Mouse (Mus musculus) CH12.LX (cell line): ENCODE results near the gene Dok1. TPM values are rescaled to one million over a fixed set of nuclear protein-coding genes. Genes with fewer than 3 reads are reported as not detected.

Experiments used
- DNase-seq: peaks from one replicate; pipeline ENCODE4 v3.0.0-alpha.2; 2013; ENCODE audit errors: extremely low read depth
- H3K27ac ChIP-seq: 2 replicates; pipeline ENCODE4 v1.5.1; 2012; ENCODE audit warnings: low read depth, mild to moderate bottlenecking, control low read depth, moderate library complexity; ENCODE audit not compliant: insufficient read depth
- H3K27me3 ChIP-seq: replicated peaks from 2 replicates; pipeline ENCODE3; 2012; ENCODE audit warnings: inconsistent platforms
- H3K36me3 ChIP-seq, 2 experiments: replicated peaks in 1 of 2; 2 replicates each; pipeline versions ENCODE3 to v1.6.1; 2012; ENCODE audit warnings: inconsistent platforms in 1 of 2, low read length in 1 of 2, mild to moderate bottlenecking in 1 of 2, mixed read lengths in 1 of 2, moderate library complexity in 1 of 2; ENCODE audit not compliant: control insufficient read depth in 1 of 2, insufficient read depth in 1 of 2
- H3K4me1 ChIP-seq, 2 experiments: 2 replicates each; pipeline ENCODE4 v1.6.1; 2012; ENCODE audit warnings: inconsistent platforms in 1 of 2, moderate library complexity in 1 of 2; ENCODE audit not compliant: insufficient read depth in 2 of 2, control insufficient read depth in 1 of 2
- H3K4me2 ChIP-seq: 2 replicates; pipeline ENCODE4 v1.6.1; 2012; ENCODE audit warnings: low read depth, mild to moderate bottlenecking, control low read depth; ENCODE audit not compliant: poor library complexity, insufficient read depth, severe bottlenecking
- H3K4me3 ChIP-seq, 3 experiments: fragments of 150-350 bp in 1 of 3; sonication (generic) in 1 of 3; replicated peaks in 1 of 3; 2 replicates each; pipeline versions ENCODE3 to v1.5.1; 2011 to 2012; ENCODE audit warnings: low read depth in 2 of 3, low read length in 2 of 3, mild to moderate bottlenecking in 2 of 3, moderate library complexity in 2 of 3, control low read depth in 1 of 3, improper control_type of control experiment in 1 of 3, inconsistent platforms in 1 of 3, mixed read lengths in 1 of 3; ENCODE audit not compliant: poor library complexity in 1 of 3
- H3K79me2 ChIP-seq: replicated peaks from 2 replicates; pipeline ENCODE4 v1.6.1; 2012; ENCODE audit warnings: mild to moderate bottlenecking, moderate library complexity; ENCODE audit not compliant: control insufficient read depth, poor library complexity, insufficient read depth, severe bottlenecking; ENCODE audit errors: extremely low read depth
- H3K9ac ChIP-seq: 2 replicates; pipeline ENCODE4 v1.6.1; 2012; ENCODE audit warnings: low read depth, mild to moderate bottlenecking, control low read depth, moderate library complexity; ENCODE audit not compliant: insufficient read depth
- H3K9me3 ChIP-seq: replicated peaks from 2 replicates; pipeline ENCODE3; 2012; ENCODE audit warnings: low read length, inconsistent platforms, mixed read lengths
- CHD2 ChIP-seq: IDR thresholded peaks from 2 replicates; pipeline ENCODE4 v1.6.1; 2011; ENCODE audit warnings: low read length, improper control_type of control experiment
- IRF4 ChIP-seq: IDR thresholded peaks from 2 replicates; pipeline ENCODE4 v1.6.1; 2014; ENCODE audit warnings: low read depth, mild to moderate bottlenecking, inconsistent platforms, low read length, improper control_type of control experiment
- JUN ChIP-seq: IDR thresholded peaks from 2 replicates; pipeline ENCODE4 v1.6.1; 2011; ENCODE audit warnings: low read depth, mild to moderate bottlenecking, low read length, improper control_type of control experiment, moderate library complexity; ENCODE audit not compliant: insufficient read depth
- JUND ChIP-seq: conservative IDR thresholded peaks from 2 replicates; pipeline ENCODE4 v1.6.1; 2011; ENCODE audit warnings: low read depth, low read length, improper control_type of control experiment
- MAFK ChIP-seq: IDR thresholded peaks from 2 replicates; pipeline ENCODE4 v1.6.1; 2011; ENCODE audit warnings: low read length, improper control_type of control experiment; ENCODE audit not compliant: insufficient replicate concordance
- MXI1 ChIP-seq: IDR thresholded peaks from 2 replicates; pipeline ENCODE4 v1.6.1; 2011; ENCODE audit warnings: mild to moderate bottlenecking, low read depth, low read length, improper control_type of control experiment
- UBTF ChIP-seq: IDR thresholded peaks from 2 replicates; pipeline ENCODE4 v1.6.1; 2012; ENCODE audit warnings: low read depth, mild to moderate bottlenecking, inconsistent platforms, low read length, improper control_type of control experiment, moderate library complexity
- USF2 ChIP-seq: conservative IDR thresholded peaks from 2 replicates; pipeline ENCODE4 v1.6.1; 2011; ENCODE audit warnings: low read depth, low read length, improper control_type of control experiment
- ZC3H11A ChIP-seq: IDR thresholded peaks from 2 replicates; pipeline ENCODE4 v1.6.1; 2012; ENCODE audit warnings: low read depth, mild to moderate bottlenecking, inconsistent platforms, low read length, improper control_type of control experiment
- ZMIZ1 ChIP-seq: IDR thresholded peaks from 2 replicates; pipeline ENCODE4 v1.6.1; 2012; ENCODE audit warnings: low read depth, mild to moderate bottlenecking, inconsistent platforms, low read length, improper control_type of control experiment
- dilution Hi-C: fragments of 300-500 bp; cut with MboI; formaldehyde crosslinking; loops from 2 replicates; pipeline ENCODE4 v1.14.3; 2020; ENCODE audit warnings: low sequenced_read_pairs; ENCODE audit not compliant: extremely low pct_unique_long_range_greater_than_20kb, extremely low pct_ligation_motif_present
- in situ Hi-C: fragments of 300-500 bp; cut with MboI; formaldehyde crosslinking; loops from 3 replicates; pipeline ENCODE4 v1.14.3; 2019; ENCODE audit warnings: low sequenced_read_pairs, low pct_ligation_motif_present, low pct_unique_long_range_greater_than_20kb, mixed read lengths
- polyA plus RNA-seq: library from polyadenylated mRNA; unstranded; fragments of >175 nt; gene quantifications from 2 replicates; pipeline ENCODE4 v1.2.1, GENCODE M21; 2012; ENCODE audit warnings: low read depth; ENCODE audit not compliant: insufficient read length
- total RNA-seq, 2 experiments: library from RNA; depleted of rRNA; stranded (reverse); fragments of 300-350 nt in 1 of 2; fragments of >200 nt in 1 of 2; gene quantifications; 2 replicates each; pipeline ENCODE4 v1.2.3; 2012 to 2014

Dok1 gene
- total and polyA plus RNA-seq, 3 experiments: 21.4 to 33.2 (median 23.8) TPM

- in situ Hi-C loops: loop anchor here (5.0 to 25.0 kb wide), 2 partner anchors 164 to 294 kb away; partner anchors contain the start of genes 1700003E16Rik and Wdr54
Observed at GRCm38 (mm10) chr6:82993696-82994095, 39.6 kb downstream of the Dok1 start.

GRCm38 (mm10) chr6:82987411-82987971 is 45.8 kb downstream of the Dok1 start:
- no peak overlapping the region for H3K4me2 ChIP-seq
- H3K4me3 ChIP-seq: no peak overlapping the region
- H3K27me3 ChIP-seq: no peaks in the 10 kb centered on the region
- no peaks in the 10 kb centered on the region for H3K9me3 ChIP-seq
- H3K4me1 ChIP-seq: peaks cover 0 to 17% of the 10 kb centered on the region in 2 experiments; a peak in 2 of 4 replicates
- dilution Hi-C loops (no loop called here), in situ Hi-C loops (loop anchor here (25.0 kb wide), 1 partner anchor 300 kb away; no protein-coding TSS in a partner anchor)
- TF ChIP-seq MAFK: no peak
- TF ChIP-seq IRF4: no peak
- TF ChIP-seq UBTF: no peak
- TF ChIP-seq CHD2: no peak
- no peak for TF ChIP-seq ZMIZ1
- no peak for DNase-seq
- no peak overlapping the region for H3K9ac ChIP-seq
- no peak overlapping the region for H3K27ac ChIP-seq
- no peaks in the 10 kb centered on the region for H3K36me3 ChIP-seq
- no peaks in the 10 kb centered on the region for H3K79me2 ChIP-seq

More at GRCm38 (mm10) chr6:82993696-82994095, 39.6 kb downstream of the Dok1 start:
- H3K4me2 ChIP-seq: no peak overlapping the region; the same call in 1 of the 2 replicates
- H3K9me3 ChIP-seq: peaks cover 5% of the 10 kb centered on the region
- H3K4me1 ChIP-seq: peaks cover 21 to 44% of the 10 kb centered on the region in 2 experiments
- H3K9ac ChIP-seq: no peak overlapping the region
- no peaks in the 10 kb centered on the region for H3K27me3 ChIP-seq
- H3K36me3 ChIP-seq: no peaks in the 10 kb centered on the region
- no peak overlapping the region for H3K27ac ChIP-seq
- H3K79me2 ChIP-seq: no peaks in the 10 kb centered on the region
- no peak overlapping the region for H3K4me3 ChIP-seq
- TF ChIP-seq JUND (no peak), USF2 (no peak), MXI1 (no peak), JUN (no peak), CHD2 (no peak), ZC3H11A (no peak)
- dilution Hi-C loops: no loop called here
- DNase-seq: no peak

Other genes with a start within 250 kb of the Dok1 start
- 0.04 TPM in 1 of 2 replicates, not detected in the other for gene Sema4f, start 93.7 kb downstream of the Dok1 start, total RNA-seq (2012; rRNA removed)
- not detected in 2 replicates for gene Sema4f, start 93.7 kb downstream of the Dok1 start, total RNA-seq (2014; rRNA removed)
- not detected in 2 replicates for gene Sema4f, start 93.7 kb downstream of the Dok1 start, polyA plus RNA-seq
- gene M1ap, start 86.6 kb downstream of the Dok1 start, total RNA-seq (2012; rRNA removed): 3.0 and 6.4 TPM in 2 replicates
- 1.8 and 2.4 TPM in 2 replicates for gene M1ap, start 86.6 kb downstream of the Dok1 start, total RNA-seq (2014; rRNA removed)
- 3.9 and 4.7 TPM in 2 replicates for gene M1ap, start 86.6 kb downstream of the Dok1 start, polyA plus RNA-seq
- gene Loxl3, start 702 bp upstream of the Dok1 start, total RNA-seq (2012; rRNA removed): 0.93 and 1.0 TPM in 2 replicates
- 0.05 TPM in 1 of 2 replicates, not detected in the other for gene Loxl3, start 702 bp upstream of the Dok1 start, total RNA-seq (2014; rRNA removed)
- gene Loxl3, start 702 bp upstream of the Dok1 start, polyA plus RNA-seq: 0.74 and 1.0 TPM in 2 replicates
- 235 and 240 TPM in 2 replicates for gene Aup1, start 21.1 kb upstream of the Dok1 start, total RNA-seq (2012; rRNA removed)
- gene Aup1, start 21.1 kb upstream of the Dok1 start, total RNA-seq (2014; rRNA removed): 108 and 119 TPM in 2 replicates
- 284 and 324 TPM in 2 replicates for gene Aup1, start 21.1 kb upstream of the Dok1 start, polyA plus RNA-seq
- gene Htra2, start 21.8 kb upstream of the Dok1 start, total RNA-seq (2012; rRNA removed): 113 and 128 TPM in 2 replicates
- gene Htra2, start 21.8 kb upstream of the Dok1 start, total RNA-seq (2014; rRNA removed): 131 and 137 TPM in 2 replicates
- 154 and 185 TPM in 2 replicates for gene Htra2, start 21.8 kb upstream of the Dok1 start, polyA plus RNA-seq
- gene Dqx1, start 24.4 kb upstream of the Dok1 start, total RNA-seq (2012; rRNA removed): 2.2 and 2.7 TPM in 2 replicates
- 0.99 and 1.3 TPM in 2 replicates for gene Dqx1, start 24.4 kb upstream of the Dok1 start, total RNA-seq (2014; rRNA removed)
- gene Dqx1, start 24.4 kb upstream of the Dok1 start, polyA plus RNA-seq: 2.9 and 3.5 TPM in 2 replicates
- not detected in 2 replicates for gene Tlx2, start 36.8 kb upstream of the Dok1 start, total RNA-seq (2012; rRNA removed)
- gene Tlx2, start 36.8 kb upstream of the Dok1 start, total RNA-seq (2014; rRNA removed): not detected in 2 replicates
- not detected in 2 replicates for gene Tlx2, start 36.8 kb upstream of the Dok1 start, polyA plus RNA-seq
- gene Pcgf1, start 44.4 kb upstream of the Dok1 start, total RNA-seq (2012; rRNA removed): 14.5 and 16.6 TPM in 2 replicates
- 12.5 and 13.7 TPM in 2 replicates for gene Pcgf1, start 44.4 kb upstream of the Dok1 start, total RNA-seq (2014; rRNA removed)
- gene Pcgf1, start 44.4 kb upstream of the Dok1 start, polyA plus RNA-seq: 12.4 and 15.0 TPM in 2 replicates
- 0.80 TPM in 1 of 2 replicates, not detected in the other for gene Lbx2, start 52.9 kb upstream of the Dok1 start, total RNA-seq (2012; rRNA removed)
- gene Lbx2, start 52.9 kb upstream of the Dok1 start, total RNA-seq (2014; rRNA removed): 0.86 TPM in 1 of 2 replicates, not detected in the other
- gene Lbx2, start 52.9 kb upstream of the Dok1 start, polyA plus RNA-seq: 1.2 and 1.7 TPM in 2 replicates
- 3.1 and 3.2 TPM in 2 replicates for gene Ccdc142, start 68.1 kb upstream of the Dok1 start, total RNA-seq (2012; rRNA removed)
- 0.38 and 0.59 TPM in 2 replicates for gene Ccdc142, start 68.1 kb upstream of the Dok1 start, total RNA-seq (2014; rRNA removed)
- gene Ccdc142, start 68.1 kb upstream of the Dok1 start, polyA plus RNA-seq: 1.1 and 1.7 TPM in 2 replicates
- 1.3 and 2.1 TPM in 2 replicates for gene Gm42688, start 68.1 kb upstream of the Dok1 start, total RNA-seq (2012; rRNA removed)
- gene Gm42688, start 68.1 kb upstream of the Dok1 start, total RNA-seq (2014; rRNA removed): 1.2 TPM in 2 replicates
- gene Gm42688, start 68.1 kb upstream of the Dok1 start, polyA plus RNA-seq: 1.6 and 2.0 TPM in 2 replicates
- 74.0 and 83.3 TPM in 2 replicates for gene Mrpl53, start 75.6 kb upstream of the Dok1 start, total RNA-seq (2012; rRNA removed)
- gene Mrpl53, start 75.6 kb upstream of the Dok1 start, total RNA-seq (2014; rRNA removed): 52.2 and 54.2 TPM in 2 replicates
- gene Mrpl53, start 75.6 kb upstream of the Dok1 start, polyA plus RNA-seq: 52.9 and 55.5 TPM in 2 replicates
- gene Mogs, start 82.0 kb upstream of the Dok1 start, total RNA-seq (2012; rRNA removed): 78.9 and 104 TPM in 2 replicates
- gene Mogs, start 82.0 kb upstream of the Dok1 start, total RNA-seq (2014; rRNA removed): 77.3 and 78.4 TPM in 2 replicates
- gene Mogs, start 82.0 kb upstream of the Dok1 start, polyA plus RNA-seq: 53.0 and 57.2 TPM in 2 replicates
- gene Wbp1, start 88.1 kb upstream of the Dok1 start, total RNA-seq (2012; rRNA removed): 20.4 and 24.1 TPM in 2 replicates
- gene Wbp1, start 88.1 kb upstream of the Dok1 start, total RNA-seq (2014; rRNA removed): 23.1 and 27.5 TPM in 2 replicates
- gene Wbp1, start 88.1 kb upstream of the Dok1 start, polyA plus RNA-seq: 16.6 and 19.3 TPM in 2 replicates
- 26.1 and 26.9 TPM in 2 replicates for gene Ino80b, start 92.0 kb upstream of the Dok1 start, total RNA-seq (2012; rRNA removed)
- gene Ino80b, start 92.0 kb upstream of the Dok1 start, total RNA-seq (2014; rRNA removed): 14.9 and 15.4 TPM in 2 replicates
- gene Ino80b, start 92.0 kb upstream of the Dok1 start, polyA plus RNA-seq: 30.4 and 34.2 TPM in 2 replicates
- 0.59 and 0.68 TPM in 2 replicates for gene Rtkn, start 102.0 kb upstream of the Dok1 start, total RNA-seq (2012; rRNA removed)
- 0.54 and 1.3 TPM in 2 replicates for gene Rtkn, start 102.0 kb upstream of the Dok1 start, total RNA-seq (2014; rRNA removed)
- gene Rtkn, start 102.0 kb upstream of the Dok1 start, polyA plus RNA-seq: 0.47 and 0.78 TPM in 2 replicates
- 4.7 and 10.3 TPM in 2 replicates for gene Wdr54, start 122.9 kb upstream of the Dok1 start, total RNA-seq (2012; rRNA removed)
- 4.9 and 7.8 TPM in 2 replicates for gene Wdr54, start 122.9 kb upstream of the Dok1 start, total RNA-seq (2014; rRNA removed)
- gene Wdr54, start 122.9 kb upstream of the Dok1 start, polyA plus RNA-seq: 1.7 and 1.9 TPM in 2 replicates
- 0.34 and 0.38 TPM in 2 replicates for gene 1700003E16Rik, start 122.9 kb upstream of the Dok1 start, total RNA-seq (2012; rRNA removed)
- not detected in 2 replicates for gene 1700003E16Rik, start 122.9 kb upstream of the Dok1 start, total RNA-seq (2014; rRNA removed)
- gene 1700003E16Rik, start 122.9 kb upstream of the Dok1 start, polyA plus RNA-seq: 0.23 and 0.25 TPM in 2 replicates
- 17.8 and 19.8 TPM in 2 replicates for gene Dctn1, start 132.4 kb upstream of the Dok1 start, total RNA-seq (2012; rRNA removed)
- gene Dctn1, start 132.4 kb upstream of the Dok1 start, total RNA-seq (2014; rRNA removed): 12.2 and 12.8 TPM in 2 replicates
- gene Dctn1, start 132.4 kb upstream of the Dok1 start, polyA plus RNA-seq: 36.4 and 37.3 TPM in 2 replicates
- gene Slc4a5, start 186.4 kb upstream of the Dok1 start, total RNA-seq (2012; rRNA removed): 0.13 and 0.38 TPM in 2 replicates
- not detected in 2 replicates for gene Slc4a5, start 186.4 kb upstream of the Dok1 start, total RNA-seq (2014; rRNA removed)
- gene Slc4a5, start 186.4 kb upstream of the Dok1 start, polyA plus RNA-seq: 0.21 TPM in 1 of 2 replicates, not detected in the other